Mouse (Mus musculus) embryo, embryonic 11.5 days (tissue): ENCODE results near the gene Cntrl.
A peak's percentile ranks its signal among the peaks of the same experiment; 100 is the strongest.

ENCODE experiments used
- DNase-seq: peaks from one replicate; pipeline ENCODE4 v3.0.0-alpha.2; 2012; ENCODE audit warnings: low read depth, low spot score

Gene Cntrl

DNA sequence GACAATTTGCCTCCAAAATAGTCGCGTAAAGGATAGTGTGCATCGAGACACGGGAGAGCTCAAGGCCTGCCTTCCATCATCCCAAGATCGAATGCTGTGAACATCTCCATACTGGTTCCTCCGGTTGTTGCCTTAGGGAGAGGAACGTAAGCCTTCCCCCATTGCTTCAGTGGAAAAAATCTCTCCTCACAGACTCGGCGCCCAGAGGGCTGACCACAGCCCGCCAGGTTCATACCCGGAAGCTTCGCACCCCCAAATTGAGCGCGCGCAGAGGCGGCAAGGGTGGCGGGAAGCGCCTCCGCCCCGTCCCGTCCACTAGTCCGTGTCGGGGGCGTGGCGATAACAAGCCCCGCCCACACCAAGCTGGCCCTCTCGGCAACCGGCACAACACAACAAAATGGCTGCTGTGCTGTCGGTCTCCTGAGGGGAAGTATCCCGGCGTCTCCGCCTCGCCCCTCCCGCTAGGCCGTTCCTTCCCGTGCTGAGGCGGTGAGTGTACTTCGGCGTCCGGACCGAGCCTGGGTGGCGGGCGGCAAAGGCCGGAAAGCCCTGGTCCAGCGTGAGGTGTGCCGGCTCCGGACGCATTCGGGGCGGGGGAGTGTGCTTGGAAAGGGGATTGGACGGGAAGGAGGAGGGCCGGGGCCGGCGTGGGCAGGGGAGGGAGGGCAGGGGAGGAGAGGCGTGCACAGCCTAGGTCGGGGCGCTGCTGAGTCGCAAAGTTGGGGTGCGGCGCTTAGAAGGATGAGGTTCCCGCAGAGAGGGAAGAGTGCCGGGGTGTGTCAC, at the start of gene Cntrl:
Gene Cntrl (plus strand): TSS at position 352 of the 783 bp plus-strand sequence.
- DNase-seq, result peak; percentile 86

DNA sequence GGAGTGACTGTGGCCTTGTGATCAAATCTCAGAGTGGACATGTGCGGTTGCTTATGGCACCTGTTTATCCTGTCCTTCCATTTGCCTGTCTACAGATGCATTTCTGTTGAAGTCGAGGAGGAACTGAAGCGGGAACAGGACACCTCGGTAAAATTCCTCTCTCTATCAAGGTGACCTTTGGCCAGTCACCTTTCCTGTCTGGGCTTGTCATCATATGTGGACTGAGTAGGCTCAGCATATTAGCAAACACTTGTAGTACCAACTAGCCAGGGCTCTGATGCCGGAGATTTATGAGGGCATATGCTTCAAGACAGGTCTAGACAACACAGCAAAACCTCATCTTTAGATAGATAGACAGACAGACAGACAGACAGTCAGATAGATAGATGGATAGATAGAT, 49.0 kb upstream of the Cntrl start:
- no peak for DNase-seq

DNA sequence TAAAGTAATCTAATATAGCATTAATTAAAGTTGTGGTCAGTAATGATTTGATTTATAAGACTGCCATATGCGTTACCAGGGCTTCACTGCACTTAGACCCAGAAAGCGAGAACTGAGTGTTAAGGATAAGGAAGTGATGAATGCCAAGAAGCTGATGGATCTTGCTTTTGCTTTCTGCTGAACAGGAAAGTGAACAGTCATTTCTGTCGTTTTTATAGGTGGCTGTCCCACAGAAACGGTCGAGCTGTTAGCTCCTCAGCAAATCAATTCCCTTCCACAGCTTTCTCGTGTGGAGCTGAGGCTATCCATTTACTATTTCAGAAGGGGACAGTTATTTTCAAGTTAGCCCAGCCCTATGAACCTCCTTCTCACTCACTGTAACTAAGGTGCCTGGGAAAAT, 48.4 kb upstream of the Cntrl start:
- no peak for DNase-seq

DNA sequence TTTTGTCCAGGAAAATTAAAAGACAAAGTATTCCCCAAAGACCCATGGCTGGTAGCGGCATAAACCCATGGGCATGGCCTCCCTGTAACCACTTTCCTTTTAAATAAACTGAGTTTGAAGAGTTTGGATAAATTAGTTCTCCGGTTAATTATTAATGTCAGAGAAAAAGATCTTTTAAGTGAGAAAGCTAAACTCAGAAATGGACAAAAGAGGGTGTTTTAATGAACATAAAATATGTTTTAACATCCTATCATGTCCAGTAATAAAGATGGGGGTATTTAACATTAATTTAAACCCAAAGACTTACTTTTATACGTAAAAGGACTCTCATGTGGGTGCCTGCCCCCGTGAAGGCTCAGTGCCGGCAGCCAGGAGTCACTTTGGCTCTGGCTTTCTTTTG, 48.0 kb upstream of the Cntrl start, which contains the start of gene Hc:
Gene Hc (minus strand): TSS at position 101 of the 400 bp plus-strand sequence.
- DNase-seq, result no peak

DNA sequence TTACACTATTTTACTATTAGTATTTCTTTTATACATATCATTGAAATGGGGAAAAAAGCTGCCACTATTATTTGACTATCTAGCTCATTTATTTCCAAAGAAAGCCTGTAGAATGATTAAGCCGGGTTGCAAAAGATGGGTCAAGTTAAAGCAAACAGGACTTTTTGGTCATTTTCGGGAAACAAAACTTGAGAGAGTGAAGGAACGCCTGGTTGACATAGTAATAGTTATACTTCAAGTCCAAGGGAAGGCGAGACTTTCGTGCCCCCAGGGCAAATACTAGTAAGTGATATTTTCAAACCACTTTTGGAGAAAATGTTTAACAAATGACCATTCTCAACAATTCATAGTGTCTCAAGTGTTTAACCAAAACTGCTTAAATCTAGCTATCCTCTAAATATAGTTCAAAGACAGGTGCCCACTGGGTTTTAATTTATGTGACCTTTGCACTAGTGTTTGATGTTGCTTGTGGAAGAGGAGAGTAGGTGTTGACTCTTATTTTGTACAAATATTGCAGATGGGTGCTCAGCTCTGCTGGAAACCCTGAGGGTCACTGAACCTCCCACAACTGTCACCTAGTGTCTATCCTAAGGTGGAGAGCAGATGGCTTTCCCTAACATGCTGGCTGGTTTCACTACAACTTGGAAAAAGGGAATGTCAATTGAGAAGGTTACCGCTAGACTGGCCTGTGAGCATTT, 45.8 kb upstream of the Cntrl start:
- no peak for DNase-seq

DNA sequence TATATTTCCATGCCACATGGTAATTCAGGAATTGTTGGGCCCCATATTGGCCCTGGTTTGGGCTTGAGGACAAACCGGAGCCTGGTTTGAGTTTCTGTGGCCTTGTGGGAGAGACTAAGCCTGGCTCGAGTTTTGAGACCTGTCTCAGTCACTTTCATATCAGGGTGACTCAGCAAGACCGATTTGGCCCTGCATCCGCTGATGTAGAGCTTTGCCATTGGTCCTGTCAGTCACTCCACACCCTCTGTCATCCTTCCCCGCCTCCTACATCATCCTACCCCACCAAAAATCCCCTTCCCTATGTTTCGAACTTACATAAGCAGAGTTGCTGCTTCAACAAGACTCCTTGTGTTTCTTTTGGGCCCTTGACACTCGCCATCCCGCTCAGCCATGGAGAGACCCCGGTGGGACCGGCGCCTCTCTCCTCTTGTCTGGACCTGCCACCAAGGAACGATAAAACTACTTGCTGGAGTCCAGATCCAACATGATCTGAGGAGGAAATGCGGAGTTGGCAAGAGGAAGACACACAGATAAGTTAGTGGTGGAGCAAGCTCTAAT, 42.7 kb upstream of the Cntrl start:
- DNase-seq, result no peak

DNA sequence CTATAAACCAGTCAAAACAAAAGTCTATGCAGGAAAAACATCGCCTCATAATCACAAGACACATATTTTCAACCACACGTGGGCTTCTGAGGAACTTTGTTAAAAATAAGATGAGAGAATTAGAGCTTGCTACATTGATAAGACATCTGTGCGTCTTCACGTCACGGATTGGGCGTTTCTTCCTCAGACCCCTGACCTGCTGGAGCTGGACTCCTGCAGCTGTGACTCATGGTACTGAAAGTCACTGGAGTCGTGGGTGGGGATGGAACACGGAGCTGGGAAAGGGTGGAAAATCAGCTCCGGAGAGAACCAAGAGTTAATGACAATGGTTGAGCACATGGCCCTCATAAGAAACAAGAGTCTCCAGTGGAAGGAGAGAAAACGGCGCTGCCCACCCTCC, 42.2 kb upstream of the Cntrl start:
- no peak for DNase-seq

DNA sequence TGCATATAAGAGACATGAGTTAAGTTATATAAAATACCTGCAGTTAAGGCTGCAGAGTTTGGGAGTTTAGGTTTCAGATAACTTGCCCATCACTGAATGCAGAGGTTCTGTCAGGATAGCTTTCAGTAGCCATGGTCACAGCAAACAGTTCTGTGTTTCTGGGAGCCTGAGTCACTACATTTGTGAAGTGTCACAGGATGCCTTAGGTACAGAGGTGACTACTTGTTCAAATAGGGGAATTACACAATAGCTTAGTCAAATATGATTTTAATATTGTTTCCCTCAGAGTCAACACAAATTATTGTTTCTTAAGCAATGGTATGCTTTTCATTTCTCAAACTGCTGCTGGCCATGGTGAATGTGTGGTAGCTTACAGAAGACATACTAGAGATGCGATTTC, 40.2 kb upstream of the Cntrl start:
- no peak for DNase-seq

DNA sequence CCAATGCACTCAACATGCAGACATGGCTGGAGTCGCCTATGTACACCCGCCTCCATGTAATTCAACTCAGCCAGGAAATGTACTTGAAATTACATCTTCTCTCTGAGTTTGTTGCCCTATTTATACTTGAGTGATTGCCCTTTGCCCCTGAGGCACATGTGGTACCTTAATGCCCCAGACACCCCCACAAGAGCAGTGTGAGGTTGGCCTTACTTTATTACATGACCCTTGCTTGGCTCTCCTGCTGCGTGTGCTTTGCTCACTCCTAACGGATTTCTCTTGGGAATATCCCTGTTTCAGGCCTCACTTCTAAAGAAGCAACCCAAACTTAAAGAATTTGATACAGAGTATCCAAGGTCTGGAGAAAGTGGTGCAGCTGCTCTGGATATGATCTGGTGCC, 39.0 kb upstream of the Cntrl start:
- no peak for DNase-seq

DNA sequence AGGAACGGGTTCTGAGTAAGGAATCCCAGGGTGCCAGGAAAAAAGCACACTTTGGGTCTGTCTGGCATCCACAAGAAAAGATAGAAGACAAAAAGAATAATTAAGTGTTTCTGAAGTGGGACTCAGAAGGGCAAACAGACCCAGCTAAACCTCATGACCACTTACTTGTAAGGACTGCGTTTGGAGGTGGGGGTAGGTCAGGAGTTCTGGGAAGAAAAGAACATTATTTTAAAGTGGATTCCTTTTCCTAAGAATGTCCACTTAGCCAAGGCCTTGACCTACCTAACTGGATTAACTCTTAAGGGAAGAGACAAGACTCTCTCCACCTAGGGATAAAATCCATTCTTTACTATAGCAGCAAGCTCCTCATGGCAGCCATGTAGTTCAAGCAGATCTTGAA, 36.7 kb upstream of the Cntrl start:
- DNase-seq, result no peak

DNA sequence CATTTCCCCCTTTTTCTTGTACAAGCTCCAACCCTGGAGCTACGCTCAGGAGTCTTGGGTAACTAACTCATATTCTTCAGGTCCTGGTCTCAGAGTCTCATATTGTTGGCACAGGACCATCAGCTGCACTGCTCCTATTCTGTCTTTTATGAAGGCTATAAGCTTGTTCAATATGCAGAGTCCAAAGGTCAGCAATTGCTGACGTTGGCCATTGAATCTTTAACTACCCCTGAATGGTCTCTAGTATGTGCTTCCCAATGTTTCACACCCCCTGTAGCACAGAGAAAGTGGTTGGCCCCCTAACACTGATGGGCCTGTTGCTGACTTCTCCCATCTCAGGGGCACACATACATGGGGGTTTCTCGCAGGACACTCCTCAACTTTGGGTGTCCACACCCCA, 35.0 kb upstream of the Cntrl start:
- DNase-seq, result no peak

DNA sequence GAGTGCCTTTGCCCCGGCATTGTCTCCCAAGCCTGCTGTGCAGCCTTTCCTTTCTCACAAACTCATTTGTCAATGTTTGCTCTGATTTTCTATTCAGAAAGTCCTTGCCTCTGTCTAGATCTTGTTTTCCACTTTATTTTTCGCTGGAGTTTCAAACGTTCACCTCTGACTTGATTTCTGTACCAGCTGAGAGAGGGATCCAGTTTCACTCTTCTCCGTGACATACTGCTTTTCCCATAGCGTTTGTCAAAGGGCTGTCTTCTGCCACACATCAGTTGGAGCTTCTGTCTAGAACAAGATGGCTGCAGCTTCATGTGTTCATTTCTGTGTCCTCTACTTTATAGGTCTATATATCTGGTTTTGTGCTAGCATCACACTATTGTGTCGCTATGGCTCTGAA, 30.1 kb upstream of the Cntrl start:
- no peak for DNase-seq

DNA sequence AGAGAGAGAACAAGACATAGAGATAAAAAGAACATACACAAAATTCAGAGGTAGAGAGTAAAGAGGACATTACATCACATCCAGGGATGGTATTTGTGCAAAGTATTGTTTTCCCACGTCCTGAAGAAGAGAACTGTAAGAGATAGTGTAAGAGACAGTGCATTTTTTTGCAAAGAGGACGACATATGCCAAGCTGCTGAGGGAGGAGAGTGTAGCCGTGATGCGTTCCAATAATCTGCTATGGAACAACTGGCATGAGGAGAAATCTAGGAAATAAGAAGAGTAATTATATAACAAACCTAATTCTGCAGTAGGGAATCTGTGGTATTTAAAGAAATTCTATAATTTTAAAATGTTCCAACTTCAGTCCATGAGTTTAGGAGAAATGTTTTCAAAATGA, 21.9 kb upstream of the Cntrl start:
- no peak for DNase-seq

DNA sequence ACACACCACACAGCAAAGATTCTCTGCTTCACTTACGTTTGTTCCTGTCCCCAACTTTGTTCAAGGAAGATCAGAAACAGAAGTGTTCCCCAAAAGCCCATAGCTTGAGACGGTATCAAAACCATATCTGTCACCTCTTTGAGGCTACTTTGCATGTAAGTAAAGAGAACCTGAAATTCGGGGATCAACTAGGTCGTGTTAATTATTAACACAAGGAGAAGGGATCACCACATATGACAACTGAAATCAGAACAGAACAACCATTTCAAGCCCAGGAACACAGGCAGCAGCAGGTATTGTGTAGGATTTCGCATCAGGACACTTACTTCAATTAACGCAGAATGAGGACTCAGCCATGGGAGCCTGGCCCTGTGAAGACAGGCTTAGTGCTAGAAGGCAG, 8.8 kb upstream of the Cntrl start:
- no peak for DNase-seq

DNA sequence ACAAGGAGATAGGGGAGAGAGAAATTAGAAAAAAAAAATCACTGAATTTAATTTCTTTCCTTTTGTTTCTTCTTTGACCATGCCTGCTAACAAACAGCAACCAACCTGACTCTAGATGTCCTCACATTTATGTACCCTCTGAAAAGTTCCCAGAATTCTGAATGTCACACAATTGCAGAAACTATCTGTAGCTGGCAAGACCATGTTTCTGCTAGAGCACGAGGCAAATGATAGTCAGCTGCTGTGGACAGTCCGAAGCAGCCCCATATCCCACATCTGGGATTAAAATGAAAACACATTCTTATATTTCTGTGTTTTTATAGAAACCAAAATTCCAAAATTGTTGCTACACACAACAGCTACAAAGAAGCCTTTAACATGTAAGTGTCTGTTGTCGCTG, 7.8 kb upstream of the Cntrl start, which contains the start of gene AI182371:
Gene AI182371 (minus strand): TSS at position 101 of the 400 bp plus-strand sequence.
- DNase-seq, result no peak

DNA sequence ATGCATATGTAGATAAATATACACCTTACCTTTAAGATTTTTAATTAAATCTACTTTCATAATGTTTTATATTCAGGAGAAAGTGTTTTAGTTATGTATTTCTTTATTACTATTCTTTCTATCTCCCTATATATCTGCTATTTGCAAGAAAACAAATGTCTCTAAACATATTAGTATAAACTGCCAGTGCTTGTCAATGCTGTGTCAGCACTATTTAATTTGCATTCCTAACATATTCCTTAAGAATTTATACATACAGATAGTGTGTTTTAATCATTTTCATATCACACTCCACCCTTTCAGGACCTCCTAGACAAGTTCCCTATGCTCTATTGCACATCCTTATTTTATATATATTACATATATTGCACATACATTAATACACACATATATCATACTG, 6.5 kb upstream of the Cntrl start:
- no peak for DNase-seq

DNA sequence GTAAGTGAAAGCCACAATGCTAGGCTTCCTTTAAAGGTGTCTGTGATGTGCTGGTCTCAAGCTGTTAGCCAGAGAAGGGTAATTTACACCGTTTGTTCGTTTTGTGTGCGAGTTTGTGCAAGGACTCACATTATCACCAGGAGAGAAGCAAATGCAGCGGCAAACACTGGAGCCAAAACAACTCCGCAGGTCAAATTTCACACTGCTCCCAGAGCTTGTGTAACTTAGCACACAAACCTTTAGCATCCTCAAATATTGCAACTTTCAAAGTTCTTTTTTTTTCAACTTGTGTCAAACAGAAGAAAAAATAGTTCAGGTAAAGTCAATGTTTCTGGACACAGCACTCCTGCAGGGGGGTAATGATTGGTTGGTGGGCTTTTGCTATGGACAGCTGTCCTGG, 5.7 kb upstream of the Cntrl start:
- no peak for DNase-seq

DNA sequence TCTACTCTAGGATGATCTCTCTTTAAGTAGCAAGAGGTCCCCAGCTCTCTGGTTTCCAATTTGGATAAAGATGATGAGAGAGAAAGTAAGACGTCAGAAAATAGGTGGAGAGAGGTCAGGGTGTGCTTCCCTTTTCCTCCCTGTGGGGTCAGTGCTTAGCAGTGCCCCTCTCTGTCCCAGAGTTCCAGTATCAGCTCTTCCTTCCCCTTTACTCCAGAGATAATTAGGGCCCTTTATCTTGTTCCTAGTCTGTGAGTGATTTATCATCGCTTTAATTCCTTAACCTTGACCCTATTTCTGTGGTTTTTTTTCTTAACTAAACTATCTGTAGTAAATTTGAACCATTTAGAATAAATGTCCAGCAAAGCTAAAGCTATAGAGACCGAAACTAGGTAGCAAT, 4.4 kb upstream of the Cntrl start:
- DNase-seq, result no peak

DNA sequence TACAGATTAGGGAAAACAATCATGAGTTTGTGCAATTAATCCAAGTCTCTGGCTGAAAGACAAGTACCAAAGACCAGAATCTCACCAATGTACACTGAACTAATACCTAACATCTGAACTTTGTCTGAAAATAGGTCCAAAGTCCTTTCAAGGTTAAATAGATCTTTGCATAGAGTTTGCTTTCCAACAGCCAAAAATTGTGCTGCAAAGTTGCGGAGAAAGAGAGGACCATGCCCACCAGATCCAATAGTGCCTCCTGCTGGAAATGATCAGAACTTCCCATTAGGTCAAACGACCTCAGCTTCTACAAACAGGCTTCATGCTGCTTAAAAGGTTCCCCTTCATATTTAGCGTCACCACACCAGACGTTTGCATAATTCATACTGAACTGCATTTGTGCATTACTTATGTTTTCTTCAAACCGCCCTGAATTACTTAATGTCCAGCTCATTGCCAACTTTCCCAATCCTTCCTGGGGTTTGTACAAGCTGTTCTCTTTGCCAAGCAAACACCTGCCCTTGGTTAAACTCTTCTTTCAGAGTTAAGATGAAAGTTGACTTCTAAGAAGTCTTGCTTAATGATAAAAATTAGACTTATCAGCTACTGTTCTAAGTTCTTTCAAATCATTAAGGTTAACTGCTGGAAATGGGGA, 1.2 kb upstream of the Cntrl start:
- DNase-seq, result no peak

DNA sequence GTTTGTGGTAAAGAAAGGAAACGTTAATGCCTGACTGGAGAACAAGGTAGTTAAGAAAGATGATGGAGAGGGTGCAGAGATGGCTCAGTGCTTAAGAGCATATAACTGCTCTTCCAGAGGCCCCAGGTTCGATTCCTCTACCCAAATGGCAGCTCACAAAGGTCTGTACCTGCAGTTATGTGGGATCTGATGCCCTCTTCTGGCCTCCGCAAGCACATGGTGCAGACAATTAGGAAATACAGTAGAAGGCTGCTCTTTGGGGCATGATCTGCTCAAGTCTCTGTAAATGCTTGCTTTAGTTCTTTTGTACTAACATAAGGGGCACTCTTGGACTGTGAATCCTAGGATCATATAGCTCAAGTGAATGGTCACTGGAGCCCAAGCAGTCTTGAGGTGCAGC, 580 bp upstream of the Cntrl start:
- DNase-seq, result peak; percentile 34

DNA sequence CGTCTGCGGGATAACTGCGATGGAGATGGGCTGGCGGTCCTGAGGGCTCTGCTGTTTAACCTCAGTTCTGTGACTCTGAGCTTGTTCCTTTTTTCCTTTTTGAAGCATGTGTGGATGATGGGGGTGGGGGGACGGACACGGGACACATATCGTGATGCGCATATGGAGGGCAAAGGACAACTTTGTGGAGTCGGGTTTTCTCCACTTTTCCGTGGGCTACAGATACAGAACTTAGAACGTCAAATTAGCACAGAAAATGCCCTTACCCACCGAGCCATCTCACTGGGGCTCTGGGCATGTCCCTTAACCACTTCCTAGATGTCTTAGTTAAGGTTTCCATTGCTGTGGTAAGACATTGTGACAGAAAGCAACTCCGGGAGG, 622 bp downstream of the Cntrl start:
- DNase-seq, result no peak

DNA sequence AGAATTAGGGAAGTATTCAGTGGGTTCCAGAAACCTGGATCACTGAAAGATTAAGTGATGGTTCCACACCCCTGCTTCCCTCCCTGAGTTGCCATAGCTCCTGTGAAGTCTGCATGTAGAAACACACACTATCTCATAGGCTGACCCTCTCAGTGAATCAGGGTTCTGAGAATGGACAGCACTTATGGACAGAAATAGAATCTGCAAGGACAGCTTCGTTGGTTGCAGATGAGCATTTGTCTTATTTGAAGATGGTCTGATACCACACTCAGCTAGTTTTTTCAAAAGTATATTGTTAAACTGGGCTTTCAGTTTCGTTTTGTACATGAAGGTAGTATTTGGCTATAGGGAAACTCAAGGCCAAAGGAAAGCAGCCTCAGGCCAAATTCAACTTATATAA, 1.2 kb downstream of the Cntrl start:
- no peak for DNase-seq
